Mouse (Mus musculus): ENCODE data around the gene Cdca3. TPM values are rescaled to one million over a fixed set of nuclear protein-coding genes. Genes with fewer than 3 reads are reported as not detected.
A peak's percentile ranks its signal among the peaks of the same experiment; 100 is the strongest.

The Cdca3 gene
- total and polyA plus RNA-seq, 2 experiments = 1.1 to 2.6 TPM

- no peak overlapping the region for H3K4me3 ChIP-seq (ENCODE audit: insufficient read depth, low read depth, low read length)
- WGBS = 31% methylated on average over 26 of the region's 26 CpGs
- no peaks in the 10 kb centered on the region for H3K79me2 ChIP-seq (ENCODE audit: control insufficient read depth, insufficient read depth, low read length)
- H3K27ac ChIP-seq (replicated peaks; ENCODE audit: insufficient read depth, low read depth, low read length) = no peak overlapping the region
- 0 out of 2 replicates have a peak overlapping the region, but pooled peaks have one; percentile 35 for H3K9ac ChIP-seq (ENCODE audit: low read depth, low read length)
- no peaks in the 10 kb centered on the region for H3K36me3 ChIP-seq (ENCODE audit: control insufficient read depth, insufficient read depth, low read length)
- TF ChIP-seq POLR2A (IDR thresholded peaks at IDR 0.05; ENCODE audit: extremely low read depth, insufficient read depth, low read length) (no peak), CTCF (IDR thresholded peaks at IDR 0.05; ENCODE audit: low read depth, low read length) (no peak)
- no peak for DNase-seq (ENCODE audit: extremely low read depth, low read depth, low spot score)
- H3K27me3 ChIP-seq (ENCODE audit: control insufficient read depth, insufficient read depth, low read length) = peaks cover 7% of the 10 kb centered on the region; the same call in 1 of the 2 replicates
- peaks cover 1% of the 10 kb centered on the region; the same call in 1 of the 2 replicates for H3K4me1 ChIP-seq (ENCODE audit: control insufficient read depth, insufficient read depth, low read length)
Observed at GRCm38 (mm10) chr6:124857840-124858530, 28.6 kb downstream of the Cdca3 start.

GRCm38 (mm10) chr6:124858561-124859318 lies 29.4 kb downstream of the Cdca3 start:
- no peak overlapping the region for H3K27ac ChIP-seq (replicated peaks; ENCODE audit: insufficient read depth, low read depth, low read length)
- no peak for DNase-seq (ENCODE audit: extremely low read depth, low read depth, low spot score)
- no peak overlapping the region for H3K4me3 ChIP-seq (ENCODE audit: insufficient read depth, low read depth, low read length)
- H3K9ac ChIP-seq (ENCODE audit: low read depth, low read length) = no peak overlapping the region
- no peaks in the 10 kb centered on the region for H3K36me3 ChIP-seq (ENCODE audit: control insufficient read depth, insufficient read depth, low read length)
- H3K4me1 ChIP-seq (ENCODE audit: control insufficient read depth, insufficient read depth, low read length) = peaks cover 1% of the 10 kb centered on the region; the same call in 1 of the 2 replicates
- peaks cover 7% of the 10 kb centered on the region; the same call in 1 of the 2 replicates for H3K27me3 ChIP-seq (ENCODE audit: control insufficient read depth, insufficient read depth, low read length)
- H3K79me2 ChIP-seq (ENCODE audit: control insufficient read depth, insufficient read depth, low read length) = no peaks in the 10 kb centered on the region
- 67% methylated on average over 28 of the region's 28 CpGs for WGBS
- TF ChIP-seq POLR2A (IDR thresholded peaks at IDR 0.05; ENCODE audit: extremely low read depth, insufficient read depth, low read length) (no peak), CTCF (IDR thresholded peaks at IDR 0.05; ENCODE audit: low read depth, low read length) (no peak)

GRCm38 (mm10) chr6:124859725-124860124 lies 30.4 kb downstream of the Cdca3 start:
- H3K36me3 ChIP-seq (ENCODE audit: control insufficient read depth, insufficient read depth, low read length) = no peaks in the 10 kb centered on the region
- WGBS = 5% methylated on average over 12 of the region's 12 CpGs
- TF ChIP-seq POLR2A (IDR thresholded peaks at IDR 0.05; ENCODE audit: extremely low read depth, insufficient read depth, low read length) = no peak
- peak; percentile 96 for TF ChIP-seq CTCF (IDR thresholded peaks at IDR 0.05; ENCODE audit: low read depth, low read length)
- DNase-seq (ENCODE audit: extremely low read depth, low read depth, low spot score) = peak; percentile 52
- H3K4me3 ChIP-seq (ENCODE audit: insufficient read depth, low read depth, low read length) = no peak overlapping the region
- no peak overlapping the region for H3K27ac ChIP-seq (replicated peaks; ENCODE audit: insufficient read depth, low read depth, low read length)
- H3K27me3 ChIP-seq (ENCODE audit: control insufficient read depth, insufficient read depth, low read length) = peaks cover 7% of the 10 kb centered on the region; the same call in 1 of the 2 replicates
- H3K79me2 ChIP-seq (ENCODE audit: control insufficient read depth, insufficient read depth, low read length) = no peaks in the 10 kb centered on the region
- peaks cover 1% of the 10 kb centered on the region; the same call in 1 of the 2 replicates for H3K4me1 ChIP-seq (ENCODE audit: control insufficient read depth, insufficient read depth, low read length)
- H3K9ac ChIP-seq (ENCODE audit: low read depth, low read length) = no peak overlapping the region

GRCm38 (mm10) chr6:124860511-124860910 lies 31.2 kb downstream of the Cdca3 start:
- no peak for TF ChIP-seq CTCF (IDR thresholded peaks at IDR 0.05; ENCODE audit: low read depth, low read length)
- no peak for TF ChIP-seq POLR2A (IDR thresholded peaks at IDR 0.05; ENCODE audit: extremely low read depth, insufficient read depth, low read length)
- no peaks in the 10 kb centered on the region for H3K36me3 ChIP-seq (ENCODE audit: control insufficient read depth, insufficient read depth, low read length)
- no peaks in the 10 kb centered on the region for H3K79me2 ChIP-seq (ENCODE audit: control insufficient read depth, insufficient read depth, low read length)
- 92% methylated on average over 9 of the region's 9 CpGs for WGBS
- H3K4me1 ChIP-seq (ENCODE audit: control insufficient read depth, insufficient read depth, low read length) = peaks cover 1% of the 10 kb centered on the region; the same call in 1 of the 2 replicates
- H3K9ac ChIP-seq (ENCODE audit: low read depth, low read length) = no peak overlapping the region
- peaks cover 7% of the 10 kb centered on the region; the same call in 1 of the 2 replicates for H3K27me3 ChIP-seq (ENCODE audit: control insufficient read depth, insufficient read depth, low read length)
- DNase-seq (ENCODE audit: extremely low read depth, low read depth, low spot score) = no peak
- H3K4me3 ChIP-seq (ENCODE audit: insufficient read depth, low read depth, low read length) = no peak overlapping the region
- no peak overlapping the region for H3K27ac ChIP-seq (replicated peaks; ENCODE audit: insufficient read depth, low read depth, low read length)

GRCm38 (mm10) chr6:124861266-124861665 lies 31.9 kb downstream of the Cdca3 start:
- peaks cover 7% of the 10 kb centered on the region; the same call in 1 of the 2 replicates for H3K27me3 ChIP-seq (ENCODE audit: control insufficient read depth, insufficient read depth, low read length)
- TF ChIP-seq CTCF (IDR thresholded peaks at IDR 0.05; ENCODE audit: low read depth, low read length) (no peak), POLR2A (IDR thresholded peaks at IDR 0.05; ENCODE audit: extremely low read depth, insufficient read depth, low read length) (no peak)
- 81% methylated on average over 19 of the region's 19 CpGs for WGBS

More at GRCm38 (mm10) chr6:124861266-124861665, 31.9 kb downstream of the Cdca3 start:
- Histone ChIP-seq H3K27ac (replicated peaks; ENCODE audit: insufficient read depth, low read depth, low read length) (no peak overlapping the region), H3K79me2 (ENCODE audit: control insufficient read depth, insufficient read depth, low read length) (no peaks in the 10 kb centered on the region), H3K4me3 (ENCODE audit: insufficient read depth, low read depth, low read length) (no peak overlapping the region), H3K36me3 (ENCODE audit: control insufficient read depth, insufficient read depth, low read length) (no peaks in the 10 kb centered on the region), H3K4me1 (ENCODE audit: control insufficient read depth, insufficient read depth, low read length) (peaks cover 1% of the 10 kb centered on the region; the same call in 1 of the 2 replicates), H3K9ac (ENCODE audit: low read depth, low read length) (no peak overlapping the region)
- DNase-seq (ENCODE audit: extremely low read depth, low read depth, low spot score) = no peak

Data from liver, adult 2 months (tissue).